Mouse (Mus musculus): ENCODE measurements around the gene Senp6.

DNA sequence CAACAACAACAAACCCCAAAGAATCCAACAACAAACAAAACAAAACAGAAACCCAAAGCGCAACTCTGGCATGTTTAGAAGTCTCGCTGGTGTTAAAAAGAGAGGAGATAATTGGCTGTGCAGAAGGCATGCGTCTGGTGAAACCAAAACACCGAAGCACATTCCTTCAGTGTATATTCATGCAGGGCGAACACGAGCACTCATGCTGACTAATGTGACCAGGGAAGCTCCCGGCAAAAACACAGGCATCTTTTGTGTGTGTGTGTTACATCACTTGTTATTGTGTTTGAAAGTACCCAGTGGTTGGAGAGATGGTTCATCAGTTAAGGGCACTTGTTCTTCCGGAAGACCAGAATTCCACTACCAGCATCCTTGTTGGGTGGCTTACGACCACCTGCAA lies 102.8 kb downstream of the Senp6 start:
- TF ChIP-seq TAL1 (IDR thresholded peaks at IDR 0.05; ENCODE audit: low read length): no peak
- TF ChIP-seq GATA1 (IDR thresholded peaks at IDR 0.05; ENCODE audit: low read length): no peak
